Mouse (Mus musculus) CH12.LX (cell line): ENCODE measurements around the gene Mafb. TPM values are rescaled to one million over a fixed set of nuclear protein-coding genes. Genes with fewer than 3 reads are reported as not detected.

Experiments used
- DNase-seq: peaks from one replicate; pipeline ENCODE4 v3.0.0-alpha.2; 2013; ENCODE audit errors: extremely low read depth
- H3K27ac ChIP-seq: 2 replicates; pipeline ENCODE4 v1.5.1; 2012; ENCODE audit warnings: low read depth, mild to moderate bottlenecking, control low read depth, moderate library complexity; ENCODE audit not compliant: insufficient read depth
- H3K27me3 ChIP-seq: replicated peaks from 2 replicates; pipeline ENCODE3; 2012; ENCODE audit warnings: inconsistent platforms
- H3K36me3 ChIP-seq, 2 experiments: replicated peaks in 1 of 2; 2 replicates each; pipeline versions ENCODE3 to v1.6.1; 2012; ENCODE audit warnings: inconsistent platforms in 1 of 2, low read length in 1 of 2, mild to moderate bottlenecking in 1 of 2, mixed read lengths in 1 of 2, moderate library complexity in 1 of 2; ENCODE audit not compliant: control insufficient read depth in 1 of 2, insufficient read depth in 1 of 2
- H3K4me1 ChIP-seq, 2 experiments: 2 replicates each; pipeline ENCODE4 v1.6.1; 2012; ENCODE audit warnings: inconsistent platforms in 1 of 2, moderate library complexity in 1 of 2; ENCODE audit not compliant: insufficient read depth in 2 of 2, control insufficient read depth in 1 of 2
- H3K4me2 ChIP-seq: 2 replicates; pipeline ENCODE4 v1.6.1; 2012; ENCODE audit warnings: low read depth, mild to moderate bottlenecking, control low read depth; ENCODE audit not compliant: poor library complexity, insufficient read depth, severe bottlenecking
- H3K4me3 ChIP-seq, 3 experiments: fragments of 150-350 bp in 1 of 3; sonication (generic) in 1 of 3; replicated peaks in 1 of 3; 2 replicates each; pipeline versions ENCODE3 to v1.5.1; 2011 to 2012; ENCODE audit warnings: low read depth in 2 of 3, low read length in 2 of 3, mild to moderate bottlenecking in 2 of 3, moderate library complexity in 2 of 3, control low read depth in 1 of 3, improper control_type of control experiment in 1 of 3, inconsistent platforms in 1 of 3, mixed read lengths in 1 of 3; ENCODE audit not compliant: poor library complexity in 1 of 3
- H3K79me2 ChIP-seq: replicated peaks from 2 replicates; pipeline ENCODE4 v1.6.1; 2012; ENCODE audit warnings: mild to moderate bottlenecking, moderate library complexity; ENCODE audit not compliant: control insufficient read depth, poor library complexity, insufficient read depth, severe bottlenecking; ENCODE audit errors: extremely low read depth
- H3K9ac ChIP-seq: 2 replicates; pipeline ENCODE4 v1.6.1; 2012; ENCODE audit warnings: low read depth, mild to moderate bottlenecking, control low read depth, moderate library complexity; ENCODE audit not compliant: insufficient read depth
- H3K9me3 ChIP-seq: replicated peaks from 2 replicates; pipeline ENCODE3; 2012; ENCODE audit warnings: low read length, inconsistent platforms, mixed read lengths
- CTCF ChIP-seq, 2 experiments: IDR thresholded peaks in 1 of 2; conservative IDR thresholded peaks in 1 of 2; 2 replicates each; pipeline ENCODE4 v1.5.1; 2011 to 2012; ENCODE audit warnings: low read depth in 2 of 2, low read length in 2 of 2, improper control_type of control experiment in 1 of 2, inconsistent platforms in 1 of 2, mild to moderate bottlenecking in 1 of 2, moderate library complexity in 1 of 2
- E2F4 ChIP-seq: IDR thresholded peaks from 2 replicates; pipeline ENCODE4 v1.6.1; 2011; ENCODE audit warnings: low read depth, low read length, improper control_type of control experiment; ENCODE audit not compliant: insufficient replicate concordance
- GABPA ChIP-seq: IDR thresholded peaks from 2 replicates; pipeline ENCODE4 v1.6.1; 2012; ENCODE audit warnings: low read depth, low read length, improper control_type of control experiment, inconsistent platforms; ENCODE audit not compliant: insufficient replicate concordance
- HCFC1 ChIP-seq: IDR thresholded peaks from 2 replicates; pipeline ENCODE4 v1.6.1; 2012; ENCODE audit warnings: low read depth, mild to moderate bottlenecking, inconsistent platforms, low read length, improper control_type of control experiment
- IRF4 ChIP-seq: IDR thresholded peaks from 2 replicates; pipeline ENCODE4 v1.6.1; 2014; ENCODE audit warnings: low read depth, mild to moderate bottlenecking, inconsistent platforms, low read length, improper control_type of control experiment
- JUND ChIP-seq: conservative IDR thresholded peaks from 2 replicates; pipeline ENCODE4 v1.6.1; 2011; ENCODE audit warnings: low read depth, low read length, improper control_type of control experiment
- KAT2A ChIP-seq: IDR thresholded peaks from 2 replicates; pipeline ENCODE4 v1.6.1; 2012; ENCODE audit warnings: low read length, improper control_type of control experiment, inconsistent platforms; ENCODE audit not compliant: insufficient replicate concordance
- MXI1 ChIP-seq: IDR thresholded peaks from 2 replicates; pipeline ENCODE4 v1.6.1; 2011; ENCODE audit warnings: mild to moderate bottlenecking, low read depth, low read length, improper control_type of control experiment
- MYC ChIP-seq: IDR thresholded peaks from 2 replicates; pipeline ENCODE4 v1.6.1; 2011; ENCODE audit warnings: low read depth, mild to moderate bottlenecking, improper control_type of control experiment, low read length
- NELFE ChIP-seq: IDR thresholded peaks from 2 replicates; pipeline ENCODE4 v1.6.1; 2011; ENCODE audit warnings: low read depth, low read length, improper control_type of control experiment
- NRF1 ChIP-seq: IDR thresholded peaks from 2 replicates; pipeline ENCODE4 v1.6.1; 2014; ENCODE audit warnings: low read depth, mild to moderate bottlenecking, inconsistent platforms, low read length, improper control_type of control experiment, moderate library complexity
- PAX5 ChIP-seq: IDR thresholded peaks from 2 replicates; pipeline ENCODE4 v1.6.1; 2012; ENCODE audit warnings: low read length, inconsistent platforms, mixed read lengths
- POLR2A ChIP-seq: IDR thresholded peaks from 2 replicates; pipeline ENCODE4 v1.6.1; 2011; ENCODE audit warnings: low read depth, mild to moderate bottlenecking, improper control_type of control experiment, low read length
- POLR2AphosphoS2 ChIP-seq: IDR thresholded peaks from 2 replicates; pipeline ENCODE4 v1.6.1; 2011; ENCODE audit warnings: low read depth, low read length, improper control_type of control experiment
- RAD21 ChIP-seq: IDR thresholded peaks from 2 replicates; pipeline ENCODE4 v1.6.1; 2011; ENCODE audit warnings: low read depth, mild to moderate bottlenecking, low read length, improper control_type of control experiment, moderate library complexity
- SMC3 ChIP-seq: IDR thresholded peaks from 2 replicates; pipeline ENCODE4 v1.6.1; 2011; ENCODE audit warnings: low read depth, low read length, improper control_type of control experiment
- USF2 ChIP-seq: conservative IDR thresholded peaks from 2 replicates; pipeline ENCODE4 v1.6.1; 2011; ENCODE audit warnings: low read depth, low read length, improper control_type of control experiment
- ZC3H11A ChIP-seq: IDR thresholded peaks from 2 replicates; pipeline ENCODE4 v1.6.1; 2012; ENCODE audit warnings: low read depth, mild to moderate bottlenecking, inconsistent platforms, low read length, improper control_type of control experiment
- dilution Hi-C: fragments of 300-500 bp; cut with MboI; formaldehyde crosslinking; loops from 2 replicates; pipeline ENCODE4 v1.14.3; 2020; ENCODE audit warnings: low sequenced_read_pairs; ENCODE audit not compliant: extremely low pct_unique_long_range_greater_than_20kb, extremely low pct_ligation_motif_present
- in situ Hi-C: fragments of 300-500 bp; cut with MboI; formaldehyde crosslinking; loops from 3 replicates; pipeline ENCODE4 v1.14.3; 2019; ENCODE audit warnings: low sequenced_read_pairs, low pct_ligation_motif_present, low pct_unique_long_range_greater_than_20kb, mixed read lengths
- polyA plus RNA-seq: library from polyadenylated mRNA; unstranded; fragments of >175 nt; gene quantifications from 2 replicates; pipeline ENCODE4 v1.2.1, GENCODE M21; 2012; ENCODE audit warnings: low read depth; ENCODE audit not compliant: insufficient read length
- total RNA-seq, 2 experiments: library from RNA; depleted of rRNA; stranded (reverse); fragments of 300-350 nt in 1 of 2; fragments of >200 nt in 1 of 2; gene quantifications; 2 replicates each; pipeline ENCODE4 v1.2.3; 2012 to 2014

Mafb gene
- total and polyA plus RNA-seq, 3 experiments, result 0.04 to 0.47 (median 0.17) TPM

DNA sequence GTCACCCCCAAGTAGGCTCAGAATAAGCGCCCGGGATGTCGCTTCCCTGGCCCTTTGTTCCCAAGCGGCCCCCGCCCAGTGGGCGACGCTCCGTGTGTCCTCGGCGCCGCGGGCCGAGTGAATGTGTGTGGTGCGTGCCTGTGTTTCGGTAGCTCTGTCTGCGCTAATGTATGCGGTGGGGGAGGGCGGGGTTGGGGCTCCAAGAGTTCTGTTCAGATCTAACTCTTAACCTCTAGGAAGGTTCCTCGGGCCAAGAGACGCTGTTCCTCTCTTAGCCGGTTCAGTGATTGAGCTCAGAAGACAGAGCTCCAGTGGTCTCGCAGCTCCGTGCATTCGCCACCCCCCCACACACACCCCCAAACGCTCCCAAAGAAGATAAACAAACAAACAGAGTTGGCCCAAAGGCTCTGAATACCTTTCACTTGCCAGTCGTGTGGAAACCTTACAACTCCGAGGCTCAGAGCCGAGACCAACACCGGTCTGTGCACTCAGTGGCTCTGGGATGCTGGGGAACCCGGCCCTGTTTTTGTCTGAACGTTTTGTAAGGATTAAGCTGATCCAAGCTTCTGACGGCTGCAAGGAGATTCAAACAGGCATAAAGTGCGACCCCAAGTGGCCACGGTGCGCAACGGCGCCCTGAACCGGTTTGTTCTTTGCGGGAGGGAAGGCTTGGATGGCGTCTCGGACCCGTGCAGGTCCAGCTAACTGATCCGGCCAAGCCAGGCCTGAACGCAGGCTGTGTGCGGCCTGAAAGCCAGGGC is 763 bp upstream of the Mafb start:
- Histone ChIP-seq H3K4me2 (peak overlapping the region; percentile 90), H3K4me1 (peaks cover 0 to 3% of the 10 kb centered on the region in 2 experiments; a peak in 1 of 4 replicates), H3K4me3 (peak overlapping the region in 2 of 3 experiments; percentile 51), H3K27me3 (peaks cover 63% of the 10 kb centered on the region), H3K36me3 (no peaks in the 10 kb centered on the region), H3K9me3 (peaks cover 10% of the 10 kb centered on the region), H3K79me2 (no peaks in the 10 kb centered on the region), H3K27ac (no peak overlapping the region), H3K9ac (no peak overlapping the region)
- in situ Hi-C loops, result loop anchor here (25.0 kb wide), 1 partner anchor 305 kb away; no protein-coding TSS in a partner anchor
- DNase-seq, result peak; percentile 82
- TF ChIP-seq GABPA (no peak), MYC (no peak), NELFE (no peak), MXI1 (no peak), ZC3H11A (peak; percentile 73), KAT2A (no peak), IRF4 (peak; percentile 39), JUND (no peak), USF2 (no peak), RAD21 (peak; percentile 93), CTCF (conservative IDR thresholded peaks at IDR 0.05 in 1 of 2, IDR thresholded peaks at IDR 0.05 in 1 of 2; ENCODE audit: low read depth in 2 of 2, low read length in 2 of 2) (peak; percentile 71 to 89), NRF1 (no peak), SMC3 (peak; percentile 89)
- dilution Hi-C loops, result no loop called here

DNA sequence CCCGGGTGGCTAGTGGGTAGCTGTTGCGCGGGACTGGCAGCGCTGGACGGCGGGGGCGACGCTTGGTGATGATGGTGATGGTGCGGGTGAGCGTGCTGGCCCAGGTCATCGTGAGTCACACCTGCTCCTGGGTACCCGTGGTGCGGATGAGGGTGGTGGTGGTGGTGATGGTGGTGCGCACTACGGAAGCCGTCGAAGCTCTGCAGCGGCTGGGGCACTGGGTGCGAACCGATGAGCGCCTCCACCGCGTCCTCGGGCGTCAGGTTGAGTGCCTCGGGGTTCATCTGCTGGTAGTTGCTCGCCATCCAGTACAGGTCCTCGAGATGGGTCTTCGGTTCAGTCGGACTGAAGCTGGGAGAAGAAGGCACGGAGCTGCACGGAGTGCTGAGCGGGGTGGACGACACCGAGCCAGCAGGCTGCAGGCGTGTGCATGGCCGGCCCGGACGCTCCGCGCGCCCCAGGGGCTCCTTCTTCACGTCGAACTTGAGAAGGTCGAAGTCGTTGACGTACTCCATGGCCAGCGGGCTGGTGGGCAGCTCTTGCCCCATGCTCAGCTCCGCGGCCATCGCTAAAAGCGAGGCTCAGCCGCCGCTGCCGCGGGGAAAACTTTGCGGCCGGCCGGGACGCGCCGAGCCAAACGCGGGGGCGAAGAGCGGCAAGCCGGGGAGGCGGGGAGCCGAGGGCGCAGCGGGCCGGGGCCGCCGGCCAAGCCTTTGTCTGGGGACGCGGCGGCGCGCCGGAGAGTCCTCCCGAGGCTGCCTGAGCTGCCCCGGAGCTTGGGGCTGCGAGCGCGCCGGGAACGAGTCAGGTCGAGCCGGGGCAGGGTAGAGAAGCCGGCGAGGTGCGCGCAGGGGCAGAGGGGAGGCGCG is 520 bp downstream of the Mafb start:
- peaks cover 62% of the 10 kb centered on the region for H3K27me3 ChIP-seq
- H3K9ac ChIP-seq, result no peak overlapping the region
- in situ Hi-C loops, result loop anchor here (25.0 kb wide), 1 partner anchor 304 kb away; no protein-coding TSS in a partner anchor
- peak overlapping the region; percentile 90 for H3K4me2 ChIP-seq
- peak overlapping the region in 1 of 3 experiments; percentile 51 for H3K4me3 ChIP-seq
- TF ChIP-seq HCFC1 (no peak), PAX5 (no peak), E2F4 (no peak), POLR2AphosphoS2 (no peak), POLR2A (no peak), RAD21 (no peak)
- TF ChIP-seq, all 38 proteins: peak for 0
- H3K4me1 ChIP-seq, result peaks cover 0 to 3% of the 10 kb centered on the region in 2 experiments; a peak in 1 of 4 replicates
- peaks cover 10% of the 10 kb centered on the region for H3K9me3 ChIP-seq
- no peaks in the 10 kb centered on the region for H3K36me3 ChIP-seq
- H3K79me2 ChIP-seq, result no peaks in the 10 kb centered on the region
- dilution Hi-C loops, result no loop called here
- DNase-seq, result no peak
- no peak overlapping the region for H3K27ac ChIP-seq
